Mouse (Mus musculus) hindbrain, embryonic 16.5 days (tissue): Measurements from ENCODE around the gene Zfp668. TPM values are rescaled to one million over a fixed set of nuclear protein-coding genes. Genes with fewer than 3 reads are reported as not detected.

Source experiments
- ATAC-seq: fragments of 200-750 bp; cut with Nextera tagmentation; 2 replicates; pipeline ENCODE4 v1.8.0; 2017; ENCODE audit warnings: moderate TSS enrichment, moderate library complexity
- H3K27ac ChIP-seq: fragments of 300-500 bp; sonication (generic); 2 replicates; pipeline ENCODE4 v1.5.1; 2014; ENCODE audit warnings: low read depth, mild to moderate bottlenecking, control low read depth, low read length, moderate library complexity
- H3K27me3 ChIP-seq: fragments of 300-500 bp; sonication (generic); replicated peaks from 2 replicates; pipeline ENCODE4 v1.6.1; 2014; ENCODE audit warnings: low read length; ENCODE audit not compliant: control insufficient read depth, insufficient read depth
- H3K36me3 ChIP-seq: fragments of 300-500 bp; sonication (generic); 2 replicates; pipeline ENCODE4 v1.6.1; 2014; ENCODE audit warnings: mild to moderate bottlenecking, low read length, moderate library complexity, mixed read lengths; ENCODE audit not compliant: control insufficient read depth, insufficient read depth
- H3K4me1 ChIP-seq: fragments of 300-500 bp; sonication (generic); 2 replicates; pipeline ENCODE4 v1.6.1; 2014; ENCODE audit warnings: low read depth, low read length; ENCODE audit not compliant: control insufficient read depth, insufficient read depth
- H3K4me2 ChIP-seq: fragments of 300-500 bp; sonication (generic); 2 replicates; pipeline ENCODE4 v1.6.1; 2014; ENCODE audit warnings: mild to moderate bottlenecking, low read length, control low read depth, moderate library complexity
- H3K4me3 ChIP-seq: fragments of 300-500 bp; sonication (generic); 2 replicates; pipeline ENCODE4 v1.5.1; 2014; ENCODE audit warnings: mild to moderate bottlenecking, low read length, control low read depth, moderate library complexity
- H3K9ac ChIP-seq: fragments of 300-500 bp; sonication (generic); 2 replicates; pipeline ENCODE4 v1.6.1; 2014; ENCODE audit warnings: low read depth, mild to moderate bottlenecking, control low read depth, low read length, moderate library complexity
- H3K9me3 ChIP-seq: fragments of 300-500 bp; sonication (generic); 2 replicates; pipeline ENCODE4 v1.6.1; 2014; ENCODE audit warnings: mild to moderate bottlenecking, low read length, moderate library complexity; ENCODE audit not compliant: control insufficient read depth
- WGBS: fragments of 180-500 bp; shearing (Covaris S2); extraction: QIAGEN DNeasy Blood & Tissue Kit; methylation state at CpG from one replicate; pipeline ENCODE4 v1.1.7; 2014; 5-methylcytosine and 5-hydroxymethylcytosine counted together
- polyA plus RNA-seq: library from polyadenylated mRNA; unstranded; fragments of >200 nt; fragmentation: Nextera tagmentation; extraction: Ambion mirVana; gene quantifications from 2 replicates; pipeline ENCODE4 v1.2.1, GENCODE M21; 2015

Zfp668 gene
- 29.5 and 35.1 TPM in 2 replicates for polyA plus RNA-seq

- peak within 1 kb of the TSS; percentile 94 for H3K9ac ChIP-seq
- peak; percentile 67 for ATAC-seq
- under 1% methylated on average over 58 of the region's 60 CpGs for WGBS
- H3K4me2 ChIP-seq, result peak within 1 kb of the TSS; percentile 76
- peaks cover 31% of the 10 kb centered on the region for H3K36me3 ChIP-seq
- no peaks in the 10 kb centered on the region for H3K27me3 ChIP-seq
- peak within 1 kb of the TSS; percentile 98 for H3K27ac ChIP-seq
- H3K4me3 ChIP-seq, result peak within 1 kb of the TSS; percentile 83
- H3K4me1 ChIP-seq, result peaks cover 27% of the 10 kb centered on the region
- no peaks in the 10 kb centered on the region for H3K9me3 ChIP-seq
Measured at GRCm38 (mm10) chr7:127876467-127877348, at the start of gene Zfp668. Gene Zfp668, minus strand, starts transcription at chr7:127876828.

DNA sequence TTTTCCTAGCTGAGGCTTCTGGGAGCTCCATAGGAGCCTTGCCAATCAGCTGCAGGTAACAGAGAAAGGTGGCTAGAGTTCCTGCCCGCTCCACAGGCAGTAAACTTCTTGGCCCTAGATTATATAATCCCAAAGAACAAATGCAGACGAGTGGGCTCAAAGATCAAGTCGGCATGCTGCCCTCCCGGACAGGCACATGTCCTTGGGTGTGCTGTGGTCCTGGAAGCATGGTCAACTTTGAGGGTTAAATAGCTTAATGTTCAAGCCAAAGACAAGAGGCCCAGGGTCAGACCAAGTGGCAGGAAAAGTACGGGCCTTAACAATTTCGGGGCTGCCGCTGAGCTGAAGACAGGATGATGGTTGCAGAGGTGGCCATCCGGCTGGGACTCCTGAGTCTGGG is 49.4 kb upstream of the Zfp668 start:
- no peak overlapping the region for H3K4me3 ChIP-seq
- H3K36me3 ChIP-seq, result peaks cover 4% of the 10 kb centered on the region
- H3K9me3 ChIP-seq, result no peaks in the 10 kb centered on the region
- WGBS, result 84% methylated on average over 8 of the region's 8 CpGs
- H3K4me2 ChIP-seq, result no peak overlapping the region
- no peaks in the 10 kb centered on the region for H3K4me1 ChIP-seq
- no peak overlapping the region for H3K27ac ChIP-seq
- ATAC-seq, result no peak
- no peak overlapping the region for H3K9ac ChIP-seq
- peaks cover 10% of the 10 kb centered on the region for H3K27me3 ChIP-seq

- 65% methylated on average over 5 of the region's 5 CpGs for WGBS
- H3K36me3 ChIP-seq, result peaks cover 4% of the 10 kb centered on the region
- ATAC-seq, result no peak
- no peaks in the 10 kb centered on the region for H3K9me3 ChIP-seq
- no peaks in the 10 kb centered on the region for H3K4me1 ChIP-seq
- H3K4me3 ChIP-seq, result no peak overlapping the region
- peaks cover 7% of the 10 kb centered on the region for H3K27me3 ChIP-seq
- H3K4me2 ChIP-seq, result no peak overlapping the region
- H3K9ac ChIP-seq, result no peak overlapping the region
- H3K27ac ChIP-seq, result no peak overlapping the region
Measured at GRCm38 (mm10) chr7:127925252-127925651, 48.6 kb upstream of the Zfp668 start.

DNA sequence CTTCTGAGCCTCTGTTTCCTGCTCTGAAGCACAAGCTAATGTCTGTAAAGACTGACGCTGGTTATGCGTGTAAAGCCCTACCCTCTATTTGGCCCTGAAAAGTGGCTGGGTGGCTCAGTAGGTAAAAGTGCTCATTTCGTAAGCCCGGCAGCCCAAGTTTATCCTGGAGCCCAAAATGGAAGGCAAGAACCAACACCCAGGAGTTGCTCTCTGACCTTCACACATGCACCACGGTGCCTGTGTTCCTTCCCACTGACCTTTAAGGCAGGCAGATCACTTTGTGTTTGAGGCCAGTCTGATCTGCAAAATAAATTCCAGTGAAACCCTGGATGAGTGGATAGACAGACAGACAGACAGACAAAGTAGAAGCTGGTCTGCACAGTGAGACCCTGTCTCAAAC is 47.1 kb upstream of the Zfp668 start:
- no peak overlapping the region for H3K9ac ChIP-seq
- H3K4me1 ChIP-seq, result no peaks in the 10 kb centered on the region
- ATAC-seq, result no peak
- no peaks in the 10 kb centered on the region for H3K9me3 ChIP-seq
- H3K4me3 ChIP-seq, result no peak overlapping the region
- peaks cover 4% of the 10 kb centered on the region for H3K27me3 ChIP-seq
- peaks cover 4% of the 10 kb centered on the region for H3K36me3 ChIP-seq
- no peak overlapping the region for H3K4me2 ChIP-seq
- 92% methylated on average over 5 of the region's 5 CpGs for WGBS
- no peak overlapping the region for H3K27ac ChIP-seq

DNA sequence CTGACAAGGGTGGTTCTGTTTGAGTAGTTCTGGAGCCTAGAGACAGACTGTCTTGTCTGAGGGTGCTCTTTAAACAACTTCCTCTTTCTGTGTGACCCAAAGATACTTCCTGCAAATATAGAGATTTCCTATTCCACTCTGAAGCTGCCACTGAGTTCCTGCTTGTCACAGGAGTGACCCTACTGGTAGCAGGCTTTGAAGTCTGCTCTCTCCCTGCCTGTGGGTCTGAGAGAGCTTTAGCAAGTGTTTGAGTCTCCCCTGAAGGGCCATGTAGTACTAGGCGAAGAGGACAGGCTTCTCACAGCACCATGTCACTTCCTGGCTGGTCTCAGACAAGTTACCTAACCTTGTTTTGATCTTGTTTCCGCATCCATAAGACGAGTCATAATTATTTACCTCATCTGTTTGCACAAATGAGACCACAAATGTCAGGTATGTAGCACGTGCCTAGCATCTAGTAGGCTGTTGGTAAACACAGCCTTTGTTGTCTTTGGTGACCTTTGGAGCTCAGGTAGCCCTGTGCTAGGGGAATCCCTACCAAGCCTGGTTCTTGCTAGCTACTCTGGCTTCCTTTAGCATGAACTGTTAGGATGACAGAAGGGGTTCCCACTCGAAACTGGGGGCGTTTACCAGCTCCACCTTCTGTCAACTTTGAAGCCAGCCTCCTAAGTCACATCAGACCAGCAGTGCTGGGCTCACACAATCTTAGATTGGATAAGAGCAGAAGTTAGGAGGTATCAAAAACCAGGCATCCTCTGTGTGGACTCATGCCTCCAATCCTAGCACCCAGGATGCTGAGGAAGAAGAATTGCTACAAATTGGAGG is 46.0 kb upstream of the Zfp668 start:
- H3K9ac ChIP-seq, result no peak overlapping the region
- ATAC-seq, result no peak
- peaks cover 4% of the 10 kb centered on the region for H3K36me3 ChIP-seq
- 92% methylated on average over 6 of the region's 6 CpGs for WGBS
- no peaks in the 10 kb centered on the region for H3K4me1 ChIP-seq
- no peak overlapping the region for H3K4me2 ChIP-seq
- no peaks in the 10 kb centered on the region for H3K9me3 ChIP-seq
- H3K27me3 ChIP-seq, result peaks cover 1% of the 10 kb centered on the region
- H3K4me3 ChIP-seq, result no peak overlapping the region
- no peak overlapping the region for H3K27ac ChIP-seq

GRCm38 (mm10) chr7:127921516-127921915 is 44.9 kb upstream of the Zfp668 start:
- no peaks in the 10 kb centered on the region for H3K4me1 ChIP-seq
- no peaks in the 10 kb centered on the region for H3K27me3 ChIP-seq
- 66% methylated on average over 8 of the region's 8 CpGs for WGBS
- H3K9ac ChIP-seq, result no peak overlapping the region
- ATAC-seq, result no peak
- no peak overlapping the region for H3K4me3 ChIP-seq
- H3K36me3 ChIP-seq, result peaks cover 8% of the 10 kb centered on the region
- no peak overlapping the region for H3K27ac ChIP-seq
- H3K4me2 ChIP-seq, result no peak overlapping the region
- no peaks in the 10 kb centered on the region for H3K9me3 ChIP-seq

DNA sequence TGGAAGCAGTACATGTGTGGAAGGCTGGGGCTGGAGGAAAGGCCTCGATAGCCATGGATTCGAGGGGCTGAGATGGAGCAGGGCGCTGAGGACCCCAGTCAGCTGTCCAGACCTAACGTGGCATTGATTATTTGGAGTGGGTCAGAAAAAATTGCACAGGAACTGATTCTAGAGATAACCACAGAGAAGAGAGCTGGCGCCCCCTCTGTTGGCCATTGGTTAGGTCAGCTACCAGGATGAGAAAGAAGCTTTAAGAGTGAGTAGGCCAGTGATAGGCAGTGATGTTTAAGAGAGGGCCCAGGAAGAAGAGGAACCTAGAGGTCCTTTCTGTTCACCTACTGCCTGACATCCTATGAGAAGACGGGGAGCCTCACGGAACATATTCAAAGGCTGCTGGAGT is 42.7 kb upstream of the Zfp668 start:
- WGBS, result 81% methylated on average over 7 of the region's 7 CpGs
- H3K4me1 ChIP-seq, result no peaks in the 10 kb centered on the region
- H3K27ac ChIP-seq, result no peak overlapping the region
- H3K36me3 ChIP-seq, result peaks cover 8% of the 10 kb centered on the region
- H3K4me2 ChIP-seq, result no peak overlapping the region
- H3K4me3 ChIP-seq, result no peak overlapping the region
- H3K9ac ChIP-seq, result no peak overlapping the region
- no peak for ATAC-seq
- H3K9me3 ChIP-seq, result no peaks in the 10 kb centered on the region
- no peaks in the 10 kb centered on the region for H3K27me3 ChIP-seq

DNA sequence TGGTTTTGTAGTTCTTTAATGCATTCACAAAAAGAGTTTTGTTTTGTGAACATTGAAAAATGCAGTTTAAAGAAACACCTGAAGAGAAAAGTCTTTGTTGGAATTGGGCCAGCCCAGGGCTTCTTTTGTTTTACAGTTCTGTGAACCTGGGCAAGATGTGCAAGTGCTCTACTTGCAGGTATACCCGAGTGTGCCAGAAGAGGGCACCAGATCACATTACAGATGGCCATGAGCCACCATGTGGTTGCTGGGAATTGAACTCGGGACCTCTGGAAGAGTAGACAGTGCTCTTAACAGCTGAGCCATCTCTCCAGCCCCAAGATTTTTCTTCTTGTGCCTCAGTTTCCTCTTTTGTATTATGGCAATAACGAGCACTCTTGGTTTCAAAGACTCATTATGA is 41.6 kb upstream of the Zfp668 start:
- Histone ChIP-seq H3K27me3 (no peaks in the 10 kb centered on the region), H3K27ac (no peak overlapping the region), H3K4me3 (no peak overlapping the region), H3K9me3 (no peaks in the 10 kb centered on the region), H3K9ac (no peak overlapping the region), H3K36me3 (peaks cover 8% of the 10 kb centered on the region), H3K4me1 (peaks cover 1% of the 10 kb centered on the region), H3K4me2 (no peak overlapping the region)
- WGBS, result 57% methylated on average over 3 of the region's 3 CpGs
- ATAC-seq, result no peak

GRCm38 (mm10) chr7:127915293-127915692 is 38.7 kb upstream of the Zfp668 start:
- ATAC-seq, result no peak
- 91% methylated on average over 12 of the region's 12 CpGs for WGBS
- no peaks in the 10 kb centered on the region for H3K27me3 ChIP-seq
- H3K4me3 ChIP-seq, result no peak overlapping the region
- H3K4me1 ChIP-seq, result peaks cover 8% of the 10 kb centered on the region
- no peak overlapping the region for H3K27ac ChIP-seq
- no peak overlapping the region for H3K4me2 ChIP-seq
- H3K9me3 ChIP-seq, result no peaks in the 10 kb centered on the region
- H3K9ac ChIP-seq, result no peak overlapping the region
- H3K36me3 ChIP-seq, result peaks cover 8% of the 10 kb centered on the region
